Mouse (Mus musculus): ENCODE results near the gene Adcy2. TPM values are rescaled to one million over a fixed set of nuclear protein-coding genes. Genes with fewer than 3 reads are reported as not detected.

Adcy2 gene
- polyA plus RNA-seq, 1 experiment = 13.1 TPM

- no peak overlapping the region for H3K4me3 ChIP-seq (ENCODE audit: insufficient read depth, low read length)
- H3K4me1 ChIP-seq (ENCODE audit: control insufficient read depth, insufficient read depth, low read length) = no peaks in the 10 kb centered on the region
- TF ChIP-seq CTCF (IDR thresholded peaks at IDR 0.05; ENCODE audit: borderline replicate concordance, insufficient read depth, low read length) = no peak
- TF ChIP-seq POLR2A (IDR thresholded peaks at IDR 0.05; ENCODE audit: low read depth, low read length) = no peak
- no peak overlapping the region for H3K27ac ChIP-seq (ENCODE audit: insufficient read depth, low read length)
These were observed 199.6 kb downstream of the Adcy2 start for GRCm38 (mm10) chr13:68799777-68800176.

GRCm38 (mm10) chr13:68793286-68793685, 206.1 kb downstream of the Adcy2 start:
- TF ChIP-seq POLR2A (IDR thresholded peaks at IDR 0.05; ENCODE audit: low read depth, low read length) = no peak
- TF ChIP-seq CTCF (IDR thresholded peaks at IDR 0.05; ENCODE audit: borderline replicate concordance, insufficient read depth, low read length) = no peak
- peak overlapping the region; percentile 57; the same call in 1 of the 2 replicates for H3K27ac ChIP-seq (ENCODE audit: insufficient read depth, low read length)

GRCm38 (mm10) chr13:68787286-68788061, 211.9 kb downstream of the Adcy2 start:
- Histone ChIP-seq H3K4me3 (ENCODE audit: insufficient read depth, low read length) (no peak overlapping the region), H3K27ac (ENCODE audit: insufficient read depth, low read length) (no peak overlapping the region), H3K4me1 (ENCODE audit: control insufficient read depth, insufficient read depth, low read length) (no peaks in the 10 kb centered on the region)
- TF ChIP-seq CTCF (IDR thresholded peaks at IDR 0.05; ENCODE audit: borderline replicate concordance, insufficient read depth, low read length) = no peak
- TF ChIP-seq POLR2A (IDR thresholded peaks at IDR 0.05; ENCODE audit: low read depth, low read length) = no peak

More at GRCm38 (mm10) chr13:68793286-68793685, 206.1 kb downstream of the Adcy2 start:
- H3K4me1 ChIP-seq (ENCODE audit: control insufficient read depth, insufficient read depth, low read length) = no peaks in the 10 kb centered on the region; the same call in 1 of the 2 replicates
- no peak overlapping the region for H3K4me3 ChIP-seq (ENCODE audit: insufficient read depth, low read length)

- Histone ChIP-seq H3K4me1 (ENCODE audit: control insufficient read depth, insufficient read depth, low read length) (no peaks in the 10 kb centered on the region), H3K4me3 (ENCODE audit: insufficient read depth, low read length) (no peak overlapping the region), H3K27ac (ENCODE audit: insufficient read depth, low read length) (no peak overlapping the region)
- no peak for TF ChIP-seq POLR2A (IDR thresholded peaks at IDR 0.05; ENCODE audit: low read depth, low read length)
- TF ChIP-seq CTCF (IDR thresholded peaks at IDR 0.05; ENCODE audit: borderline replicate concordance, insufficient read depth, low read length) = no peak
These were observed 216.2 kb downstream of the Adcy2 start for GRCm38 (mm10) chr13:68783096-68783495.

- Histone ChIP-seq H3K4me1 (ENCODE audit: control insufficient read depth, insufficient read depth, low read length) (no peaks in the 10 kb centered on the region), H3K27ac (ENCODE audit: insufficient read depth, low read length) (no peak overlapping the region), H3K4me3 (ENCODE audit: insufficient read depth, low read length) (no peak overlapping the region)
- no peak for TF ChIP-seq POLR2A (IDR thresholded peaks at IDR 0.05; ENCODE audit: low read depth, low read length)
- TF ChIP-seq CTCF (IDR thresholded peaks at IDR 0.05; ENCODE audit: borderline replicate concordance, insufficient read depth, low read length) = no peak
These were observed 221.2 kb downstream of the Adcy2 start for GRCm38 (mm10) chr13:68778011-68778672.

- Histone ChIP-seq H3K4me1 (ENCODE audit: control insufficient read depth, insufficient read depth, low read length) (no peaks in the 10 kb centered on the region), H3K4me3 (ENCODE audit: insufficient read depth, low read length) (no peak overlapping the region), H3K27ac (ENCODE audit: insufficient read depth, low read length) (no peak overlapping the region)
- TF ChIP-seq POLR2A (IDR thresholded peaks at IDR 0.05; ENCODE audit: low read depth, low read length) = no peak
- no peak for TF ChIP-seq CTCF (IDR thresholded peaks at IDR 0.05; ENCODE audit: borderline replicate concordance, insufficient read depth, low read length)
These were observed 225.6 kb downstream of the Adcy2 start for GRCm38 (mm10) chr13:68773599-68774211.

GRCm38 (mm10) chr13:68768588-68768987, 230.8 kb downstream of the Adcy2 start:
- Histone ChIP-seq H3K4me1 (ENCODE audit: control insufficient read depth, insufficient read depth, low read length) (no peaks in the 10 kb centered on the region), H3K4me3 (ENCODE audit: insufficient read depth, low read length) (no peak overlapping the region), H3K27ac (ENCODE audit: insufficient read depth, low read length) (no peak overlapping the region)
- TF ChIP-seq CTCF (IDR thresholded peaks at IDR 0.05; ENCODE audit: borderline replicate concordance, insufficient read depth, low read length) (no peak), POLR2A (IDR thresholded peaks at IDR 0.05; ENCODE audit: low read depth, low read length) (no peak)

- H3K4me1 ChIP-seq (ENCODE audit: control insufficient read depth, insufficient read depth, low read length) = no peaks in the 10 kb centered on the region
- TF ChIP-seq POLR2A (IDR thresholded peaks at IDR 0.05; ENCODE audit: low read depth, low read length) (no peak), CTCF (IDR thresholded peaks at IDR 0.05; ENCODE audit: borderline replicate concordance, insufficient read depth, low read length) (no peak)
- H3K27ac ChIP-seq (ENCODE audit: insufficient read depth, low read length) = peak overlapping the region; percentile 64
- no peak overlapping the region for H3K4me3 ChIP-seq (ENCODE audit: insufficient read depth, low read length)
These were observed 233.3 kb downstream of the Adcy2 start for GRCm38 (mm10) chr13:68765896-68766578.

- no peaks in the 10 kb centered on the region for H3K4me1 ChIP-seq (ENCODE audit: control insufficient read depth, insufficient read depth, low read length)
- no peak for TF ChIP-seq POLR2A (IDR thresholded peaks at IDR 0.05; ENCODE audit: low read depth, low read length)
- TF ChIP-seq CTCF (IDR thresholded peaks at IDR 0.05; ENCODE audit: borderline replicate concordance, insufficient read depth, low read length) = no peak
- H3K4me3 ChIP-seq (ENCODE audit: insufficient read depth, low read length) = no peak overlapping the region
These were observed 234.7 kb downstream of the Adcy2 start for GRCm38 (mm10) chr13:68764614-68765013.

More at GRCm38 (mm10) chr13:68764614-68765013, 234.7 kb downstream of the Adcy2 start:
- no peak overlapping the region for H3K27ac ChIP-seq (ENCODE audit: insufficient read depth, low read length)
